Mouse (Mus musculus) gastrocnemius, adult 18-20 months (tissue): ENCODE measurements around the gene Cyp24a1. TPM values are rescaled to one million over a fixed set of nuclear protein-coding genes. Genes with fewer than 3 reads are reported as not detected.

Source experiments
- DNase-seq: peaks from one replicate; pipeline ENCODE4 v3.0.0; 2021; ENCODE audit warnings: low spot score
- total RNA-seq, 2 experiments: library from RNA; stranded (reverse); gene quantifications; 2 replicates each; pipeline ENCODE4 v1.2.3; 2021

Cyp24a1 gene
- total RNA-seq, 2 experiments from 2014 or later, result not detected

DNA sequence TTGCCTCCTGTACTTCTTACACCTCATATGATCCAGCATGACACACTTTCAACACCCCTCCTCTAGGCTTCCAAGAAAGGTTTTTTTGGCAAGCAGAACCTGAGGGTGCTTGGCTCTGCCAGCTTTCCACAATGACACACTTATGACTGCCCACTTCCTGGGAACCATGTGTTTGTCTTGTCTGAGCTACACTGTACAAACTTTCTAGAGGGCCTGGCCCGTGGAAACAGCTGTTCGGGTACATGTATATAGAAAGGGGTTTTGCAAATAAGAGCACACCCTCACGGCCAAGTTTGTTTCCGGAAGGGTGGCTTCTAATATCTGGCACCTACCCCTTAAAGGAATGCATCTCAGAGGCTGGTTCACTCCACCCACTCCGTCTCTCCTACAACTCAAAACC lies 51.1 kb downstream of the Cyp24a1 start:
- DNase-seq, result no peak

DNA sequence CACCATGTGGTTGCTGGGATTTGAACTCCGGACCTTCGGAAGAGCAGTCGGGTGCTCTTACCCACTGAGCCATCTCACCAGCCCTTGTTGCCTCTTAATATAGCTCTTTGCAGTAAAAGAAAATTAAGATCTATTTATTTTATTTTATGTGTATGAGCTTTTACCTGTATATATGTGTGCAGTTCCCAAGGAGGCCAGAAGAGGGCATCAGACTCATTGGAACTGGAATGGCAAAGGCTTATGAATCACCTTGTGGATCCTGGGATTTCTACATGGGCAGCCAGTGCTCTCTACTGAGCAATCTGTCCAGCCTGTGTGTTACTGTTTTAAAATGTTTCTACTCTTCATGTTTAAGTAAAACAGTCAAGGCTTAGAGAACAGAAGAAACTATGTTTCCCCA lies 54.4 kb downstream of the Cyp24a1 start:
- no peak for DNase-seq

DNA sequence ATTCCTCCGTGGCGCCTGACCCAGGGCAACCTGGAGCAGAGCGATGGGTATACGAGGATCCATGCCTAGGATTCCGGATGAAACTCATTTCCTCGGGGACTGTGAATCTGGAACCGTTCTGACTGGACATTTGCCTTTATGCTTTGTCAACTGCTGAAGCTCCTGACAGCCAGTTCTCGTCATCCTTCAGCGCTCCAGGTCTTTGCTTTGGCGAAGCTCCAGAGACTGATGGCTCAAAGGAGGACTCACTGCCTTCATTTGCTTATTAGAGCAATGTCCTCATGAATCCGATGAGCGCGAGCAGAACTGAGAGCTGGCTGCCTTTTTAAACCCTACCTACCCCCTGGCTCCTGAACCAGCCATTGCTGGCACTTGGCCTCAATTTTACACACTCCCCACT lies 58.2 kb downstream of the Cyp24a1 start:
- no peak for DNase-seq

DNA sequence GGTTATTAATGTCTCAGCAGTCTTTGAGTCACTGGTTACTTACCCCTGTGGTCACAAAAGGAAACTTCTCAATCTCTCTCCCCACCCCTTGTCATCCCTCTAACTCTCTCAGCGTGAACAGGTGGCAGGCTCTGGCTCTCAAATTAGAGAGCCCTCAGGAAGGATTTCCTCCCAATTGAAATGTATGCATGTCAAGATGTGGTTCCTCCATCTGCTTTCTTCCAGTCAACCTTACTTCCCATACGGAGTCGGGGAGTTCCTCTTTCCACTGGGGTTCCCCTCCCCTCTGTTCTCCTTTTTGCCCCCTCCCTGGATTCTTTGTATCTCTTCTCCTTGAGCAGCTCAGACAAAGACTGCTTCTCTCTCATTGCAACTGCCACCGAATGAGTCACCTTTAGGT lies 60.7 kb downstream of the Cyp24a1 start:
- DNase-seq, result no peak

Other genes with a start within 250 kb of the Cyp24a1 start
- 1 to 10 TPM in 1 of 2 experiments, under 1 TPM in 1; 0.68 to 1.4 TPM for gene Bcas1, start 69.3 kb downstream of the Cyp24a1 start, total RNA-seq
- 10 to 100 TPM; 11.8 to 12.9 TPM for gene Pfdn4, start 717 bp downstream of the Cyp24a1 start, total RNA-seq
- gene 4930470P17Rik, start 104.9 kb upstream of the Cyp24a1 start, total RNA-seq, result not detected
- gene Dok5, start 234.7 kb upstream of the Cyp24a1 start, total RNA-seq, result 1 to 10 TPM; 2.8 to 3.8 TPM